Mouse (Mus musculus) gastrocnemius, postnatal 4 days (tissue): ENCODE measurements around the gene Card6. TPM values are rescaled to one million over a fixed set of nuclear protein-coding genes. Genes with fewer than 3 reads are reported as not detected.
"Not testable (repeated sequence)": the region's sequence is repeated elsewhere in the genome, so short reads cannot be mapped to it uniquely, and the experiment has no call there.

Experiments used
- DNase-seq, 2 experiments: peaks; one replicate each; pipeline ENCODE4 v3.0.0; 2021 to 2022; ENCODE audit warnings: low spot score in 2 of 2, mixed read lengths in 2 of 2
- total RNA-seq, 2 experiments: library from RNA; stranded (reverse); gene quantifications; 2 replicates each; pipeline ENCODE4 v1.2.3; 2021

Card6 gene
- total RNA-seq, 2 experiments from 2014 or later, result 2.7 to 3.1 TPM

DNA sequence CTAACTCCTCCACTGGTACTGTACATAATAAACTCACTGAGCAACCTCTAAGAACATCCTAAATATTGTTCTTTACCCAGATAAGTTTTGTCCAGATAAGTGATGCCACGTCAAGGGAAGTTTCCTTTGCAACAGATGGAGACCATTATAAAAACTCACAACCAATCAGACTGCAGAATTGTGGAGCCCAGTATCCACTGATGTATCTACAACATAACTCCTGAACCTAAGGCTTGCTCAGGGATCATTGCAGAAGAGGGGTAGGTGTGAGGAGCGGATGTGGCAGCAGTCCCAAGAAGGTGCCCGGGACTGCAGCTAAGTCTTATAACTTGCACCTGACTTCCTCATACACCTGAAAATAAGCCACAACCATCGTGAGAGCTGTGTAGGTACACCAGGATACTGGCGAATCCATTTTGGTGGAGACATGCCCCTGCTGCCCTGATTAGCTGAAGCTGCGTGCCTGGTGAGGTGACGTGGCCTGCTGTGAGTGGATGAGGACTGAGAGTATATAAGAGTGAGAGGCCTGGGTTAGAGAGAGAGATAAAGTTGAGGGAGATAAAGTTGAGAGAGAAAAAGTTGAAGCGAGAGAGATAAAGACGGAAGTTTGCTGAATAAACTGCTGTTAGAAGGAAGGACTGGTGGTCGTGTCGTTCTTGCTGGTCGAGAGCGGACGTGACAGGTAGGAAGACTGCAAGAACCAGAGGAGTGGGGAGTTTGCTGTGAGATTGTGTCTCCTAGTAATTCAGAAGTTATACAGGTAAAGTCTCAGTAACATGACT is 22.7 kb upstream of the Card6 start:
- not testable (repeated sequence) for DNase-seq

DNA sequence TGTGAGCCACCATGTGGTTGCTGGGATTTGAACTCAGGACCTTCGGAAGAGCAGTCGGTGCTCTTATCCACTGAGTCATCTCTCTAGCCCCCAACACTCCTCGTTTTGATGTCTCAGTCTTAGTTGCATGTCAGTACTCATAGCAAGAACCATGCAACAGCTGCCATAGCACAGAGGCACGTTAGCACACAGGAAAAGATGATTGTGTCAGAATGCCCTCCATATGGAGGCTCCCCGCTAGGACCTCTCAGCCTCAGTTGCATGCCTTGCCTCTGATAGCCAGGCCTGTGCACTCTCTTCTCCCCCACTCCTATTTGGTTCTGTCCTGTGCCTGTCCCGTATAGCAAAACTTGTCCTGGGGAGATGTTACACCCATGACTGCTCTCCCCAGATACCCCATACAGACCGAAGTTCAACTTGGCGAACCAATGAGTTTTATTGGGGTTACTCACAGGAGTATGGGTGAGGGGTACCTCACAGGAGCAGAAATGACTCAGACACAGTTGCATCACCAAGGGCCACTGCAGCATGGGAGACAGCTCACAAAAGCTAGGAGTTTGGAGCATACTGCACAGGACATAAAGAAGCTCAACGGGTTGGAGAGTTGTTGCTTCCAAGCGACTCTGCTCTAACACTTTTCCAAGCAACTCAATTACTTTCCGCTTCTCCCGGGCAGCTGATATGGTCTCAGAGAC is 20.9 kb upstream of the Card6 start:
- DNase-seq, result no peak

DNA sequence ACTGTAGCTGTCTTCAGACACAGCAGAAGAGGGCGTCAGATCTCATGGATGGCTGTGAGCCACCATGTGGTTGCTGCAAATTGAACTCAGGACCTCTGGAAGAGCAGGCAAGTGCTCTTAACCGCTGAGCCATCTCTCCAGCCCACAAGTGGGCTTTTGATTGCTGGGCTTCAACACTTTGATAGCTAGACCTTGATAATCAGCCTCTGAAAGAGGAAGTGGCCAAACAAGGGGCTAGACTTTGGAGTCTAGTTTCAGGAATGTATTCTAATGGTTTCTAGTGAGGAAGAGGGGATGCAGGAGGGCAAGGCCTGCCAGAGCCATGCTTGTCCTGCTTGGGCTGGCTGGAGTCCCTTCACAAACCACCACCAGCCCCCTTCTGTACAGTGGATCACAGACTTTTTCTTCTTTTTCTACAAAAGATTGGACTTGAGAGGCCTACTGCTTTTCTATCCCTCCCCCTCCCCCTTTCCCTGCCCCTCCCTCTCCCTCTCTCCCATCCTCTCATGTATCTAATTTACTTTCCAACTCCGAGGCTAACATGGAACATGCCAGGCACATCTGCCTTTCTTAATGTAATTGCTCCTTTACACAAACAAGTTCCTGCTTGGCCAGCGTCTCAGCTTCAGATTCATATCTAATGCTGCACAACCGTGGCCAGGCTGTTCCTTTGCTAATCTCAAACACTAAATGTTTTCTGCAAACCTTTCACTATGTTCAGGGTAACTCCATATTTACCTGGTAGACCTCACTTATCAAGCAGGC is 20.0 kb upstream of the Card6 start:
- DNase-seq, result no peak

DNA sequence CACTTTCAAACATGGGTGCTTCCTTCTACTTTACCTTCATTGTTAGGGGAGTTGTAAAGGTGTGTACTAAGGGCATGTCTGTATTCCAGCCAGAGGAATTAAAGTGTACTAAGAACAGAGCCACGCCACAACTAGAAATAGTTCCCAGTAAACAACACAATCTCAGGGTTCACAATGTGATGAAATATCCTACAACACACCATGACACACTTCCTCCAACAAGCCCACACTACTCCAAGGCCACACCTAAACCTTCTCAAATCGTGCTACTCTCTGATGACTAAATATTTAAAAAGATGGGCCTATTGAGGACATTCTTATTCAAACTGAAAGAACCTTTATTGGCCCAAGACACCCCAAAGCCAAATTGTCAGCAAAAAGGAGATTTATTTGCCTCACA is 19.1 kb upstream of the Card6 start:
- no peak for DNase-seq

DNA sequence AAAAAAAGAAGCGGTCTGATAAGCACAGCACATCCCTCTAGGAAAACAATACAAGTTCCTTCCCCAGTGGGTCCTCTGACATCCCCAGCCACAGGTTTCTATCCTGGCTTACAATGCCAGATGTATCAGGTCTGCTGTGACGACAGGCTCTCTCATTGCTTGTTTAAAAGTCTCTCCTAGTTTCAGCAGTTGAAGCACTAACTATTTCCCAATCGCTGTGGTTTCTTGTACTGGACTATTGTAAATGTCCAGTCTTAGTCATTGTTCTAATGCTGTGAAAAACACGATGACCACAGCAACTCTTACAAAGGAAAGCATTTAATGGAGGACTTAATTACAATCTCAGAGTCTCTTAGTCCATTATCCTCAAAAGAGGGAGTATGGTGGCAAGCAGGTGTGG is 18.1 kb upstream of the Card6 start:
- DNase-seq, result no peak

DNA sequence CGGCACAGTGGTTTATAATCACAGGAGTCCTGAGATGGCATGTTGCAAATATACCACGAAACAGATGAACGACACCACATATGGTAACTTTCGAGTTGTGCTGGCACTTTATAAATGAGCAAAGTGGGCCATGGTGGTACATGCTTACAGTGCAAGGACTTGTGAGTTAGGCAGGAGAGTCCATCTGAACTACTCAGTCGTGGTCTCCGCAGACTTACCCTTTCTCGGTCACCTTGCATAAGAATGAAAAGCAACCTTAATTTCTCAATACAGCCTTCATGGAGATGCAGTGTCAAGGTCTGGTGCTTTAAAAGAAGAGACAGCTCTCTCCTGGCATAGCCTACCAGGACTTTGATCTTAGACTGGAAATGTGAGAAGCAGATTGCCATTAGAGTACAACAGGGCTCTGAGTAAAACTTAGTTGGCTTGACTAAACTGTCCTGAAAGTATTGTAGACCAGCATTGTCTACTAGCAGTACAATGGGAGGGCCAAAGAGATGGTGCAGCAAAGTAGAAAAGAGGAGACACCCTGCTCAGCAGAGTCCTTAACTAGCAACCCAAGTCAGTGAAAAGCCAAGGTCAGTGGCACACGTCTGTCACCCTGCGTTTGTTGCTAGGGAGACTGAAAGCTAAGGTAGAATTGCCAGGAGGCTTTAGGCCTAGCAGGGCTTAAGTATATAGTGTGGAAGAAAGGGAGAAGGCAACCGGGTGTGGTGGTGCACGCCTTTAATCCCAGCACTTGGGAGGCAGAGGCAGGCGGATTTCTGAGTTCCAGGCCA is 13.4 kb upstream of the Card6 start:
- DNase-seq, result no peak

DNA sequence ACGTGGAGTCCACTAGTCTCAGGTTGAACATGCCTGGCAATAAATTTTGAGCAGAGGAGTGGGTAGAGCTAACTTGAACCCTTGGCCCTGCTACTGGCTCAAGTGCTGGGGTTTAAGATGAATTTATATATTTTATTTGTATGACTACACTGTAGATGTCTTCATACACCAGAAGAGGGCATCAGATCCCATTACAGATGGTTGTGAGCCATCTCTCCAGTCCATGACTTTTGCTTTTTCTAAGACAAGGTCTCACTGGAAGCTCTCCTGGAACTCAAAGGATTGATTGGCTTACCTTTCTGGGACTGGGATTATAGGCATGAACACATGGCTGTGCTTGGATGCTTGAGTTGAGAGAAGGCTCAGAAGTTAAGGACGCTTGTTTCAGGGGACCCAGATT is 11.4 kb upstream of the Card6 start:
- DNase-seq, result no peak

DNA sequence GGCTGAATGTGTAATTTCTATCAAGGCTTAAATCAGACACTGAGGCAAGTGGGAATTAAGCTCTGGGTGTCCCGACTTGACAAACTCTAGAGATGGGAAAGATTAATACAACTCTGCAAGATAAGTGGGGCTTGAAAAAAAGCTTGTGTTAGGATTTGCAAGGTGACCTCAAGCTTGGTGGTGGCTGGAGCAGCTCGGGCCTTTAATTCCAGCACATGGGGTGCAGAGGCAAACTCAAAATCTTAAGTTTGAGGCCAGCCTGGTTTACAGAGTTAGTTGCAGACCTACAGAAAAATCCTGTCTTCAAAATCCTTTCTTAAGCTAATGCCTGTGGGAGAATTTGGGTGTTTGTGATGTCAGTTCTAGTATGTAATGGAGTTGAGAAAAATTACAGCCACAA is 10.9 kb upstream of the Card6 start:
- no peak for DNase-seq

DNA sequence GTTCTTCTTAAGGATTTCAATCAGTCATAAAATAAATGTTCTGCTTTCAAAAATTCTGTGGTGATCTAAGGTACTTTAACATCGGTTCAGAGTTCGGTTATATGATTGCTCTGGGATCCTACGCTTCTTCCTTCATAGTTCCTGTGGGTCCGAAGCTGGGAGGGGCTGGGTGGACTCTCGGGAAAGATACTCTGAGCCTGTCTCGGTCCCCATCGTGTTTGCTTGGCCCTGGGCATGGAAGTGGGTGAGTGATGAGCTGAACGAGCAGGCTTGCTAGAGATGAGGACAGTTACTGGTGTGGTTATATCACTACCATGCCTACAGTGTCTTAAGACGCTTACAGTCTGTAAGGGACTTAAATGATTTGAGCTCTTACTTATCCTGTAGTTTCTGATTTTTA is 10.3 kb upstream of the Card6 start:
- DNase-seq, result no peak

DNA sequence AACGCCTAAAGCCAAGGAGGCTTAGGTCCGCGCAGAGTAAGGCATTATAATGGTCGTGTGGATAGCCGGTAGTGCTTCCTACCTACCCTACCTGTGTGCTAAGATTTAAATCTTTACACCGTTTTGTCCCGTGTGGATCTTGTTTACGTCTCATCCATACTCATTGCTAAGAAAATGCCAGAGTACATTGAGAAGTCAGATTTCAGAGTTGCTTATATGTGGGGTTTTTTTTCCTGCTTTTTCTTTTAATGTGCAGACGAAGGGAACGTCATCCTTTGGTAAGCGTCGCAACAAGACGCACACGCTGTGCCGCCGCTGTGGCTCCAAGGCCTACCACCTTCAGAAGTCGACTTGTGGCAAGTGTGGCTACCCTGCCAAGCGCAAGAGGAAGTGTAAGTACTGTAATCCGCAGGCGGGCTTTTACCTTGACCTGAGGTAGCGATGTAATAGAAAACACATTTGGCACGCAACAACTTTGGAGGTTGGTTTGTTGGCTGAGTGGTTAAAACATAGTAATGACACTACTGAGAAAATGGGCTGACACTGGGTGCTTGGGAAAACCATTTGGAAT is 8.8 kb upstream of the Card6 start:
- no peak for DNase-seq

DNA sequence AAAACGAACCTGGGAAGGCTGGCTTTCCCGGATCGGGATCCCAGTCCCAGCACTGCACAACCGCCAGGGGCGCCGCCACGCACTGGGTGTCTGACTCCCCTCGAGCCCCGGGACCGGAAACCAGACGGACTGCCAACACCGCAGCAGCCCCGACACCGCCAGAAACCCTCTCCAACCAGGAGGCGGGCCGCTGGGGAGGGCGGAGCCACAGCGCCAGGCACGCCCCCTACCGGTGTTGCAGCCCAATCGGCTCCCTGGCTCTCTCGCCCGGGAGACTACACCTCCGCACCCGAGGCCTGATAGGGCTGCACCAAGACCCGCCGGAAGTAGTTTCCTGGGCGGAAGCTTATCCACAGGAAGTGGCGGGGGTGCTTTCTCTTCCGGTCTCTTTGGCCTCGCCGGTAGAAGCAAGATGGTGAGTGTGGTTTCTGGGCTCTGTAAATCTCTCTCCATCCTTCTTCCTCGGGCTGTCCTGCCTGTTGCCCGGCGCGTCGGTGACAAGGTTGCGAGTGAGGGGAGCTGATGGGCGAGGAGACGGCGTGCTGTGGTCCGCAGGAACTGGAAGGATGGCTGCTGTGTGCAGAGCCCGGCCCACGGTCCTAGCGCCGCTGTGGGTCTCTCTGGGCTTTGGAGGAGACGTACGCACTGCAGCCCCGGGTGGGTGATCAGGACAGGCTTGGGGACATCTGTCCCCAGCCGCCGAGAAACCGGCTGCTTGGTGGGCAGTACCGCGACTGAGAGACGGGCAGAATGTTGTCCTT is 8.1 kb upstream of the Card6 start, which contains the start of gene Rpl37:
Gene Rpl37 (plus strand): TSS at position 376 of the 761 bp plus-strand sequence.
- peak; percentile 99 for DNase-seq

DNA sequence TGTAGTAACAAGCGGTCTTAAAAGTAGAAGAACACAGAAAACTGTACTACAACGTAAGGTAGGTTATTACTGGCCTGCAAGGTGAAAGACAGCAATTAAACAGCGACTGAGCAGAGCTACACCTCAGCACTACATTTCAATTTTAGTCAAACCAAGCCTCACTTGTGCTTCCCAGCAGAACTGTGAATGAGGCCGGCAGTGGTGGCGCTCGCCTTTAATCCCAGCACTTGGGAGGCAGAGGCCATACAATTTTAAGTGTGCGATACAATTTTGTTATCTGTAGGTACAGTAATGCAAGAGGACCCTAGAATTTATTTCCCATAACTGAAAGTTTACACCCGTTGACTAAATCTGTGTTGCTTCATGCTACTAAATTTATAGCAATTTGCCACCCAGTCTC is 6.8 kb upstream of the Card6 start:
- no peak for DNase-seq

DNA sequence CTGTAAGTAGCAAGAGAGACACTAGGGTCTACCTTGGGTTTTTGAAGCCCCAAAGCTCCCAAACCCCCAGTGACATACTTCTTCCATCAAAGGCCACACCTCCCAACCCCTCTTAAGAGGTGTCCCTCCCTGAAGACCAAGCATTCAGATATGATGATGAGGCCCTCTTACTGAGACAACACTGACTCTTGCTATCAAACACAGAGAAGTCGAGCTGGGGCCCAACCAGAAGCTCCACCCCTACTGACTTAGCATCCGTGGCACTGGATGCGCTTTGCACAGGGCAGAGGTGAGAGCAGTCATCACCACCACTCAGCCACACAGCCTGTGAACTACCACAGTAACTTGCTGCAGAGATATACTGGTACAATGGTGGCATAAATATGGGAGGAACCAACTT is 4.3 kb upstream of the Card6 start:
- no peak for DNase-seq

DNA sequence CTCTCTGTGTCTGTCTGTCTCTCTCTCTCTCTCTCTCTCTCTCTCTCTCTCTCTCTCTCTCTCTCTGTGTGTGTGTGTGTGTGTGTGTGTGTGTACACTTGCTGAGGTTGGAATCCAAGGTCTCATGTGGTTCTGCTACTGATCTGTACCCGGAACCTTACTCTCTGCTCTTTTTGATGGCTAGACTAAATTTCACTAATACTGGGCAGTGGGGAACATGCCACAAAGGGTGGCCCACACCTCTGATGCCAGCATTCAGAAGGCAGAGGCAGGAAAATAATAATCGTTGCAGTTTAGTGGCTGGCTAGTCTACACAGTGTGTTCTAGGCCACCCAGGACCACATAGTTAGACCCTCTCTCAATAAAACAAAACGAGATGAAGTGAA is 309 bp upstream of the Card6 start:
- no peak for DNase-seq

DNA sequence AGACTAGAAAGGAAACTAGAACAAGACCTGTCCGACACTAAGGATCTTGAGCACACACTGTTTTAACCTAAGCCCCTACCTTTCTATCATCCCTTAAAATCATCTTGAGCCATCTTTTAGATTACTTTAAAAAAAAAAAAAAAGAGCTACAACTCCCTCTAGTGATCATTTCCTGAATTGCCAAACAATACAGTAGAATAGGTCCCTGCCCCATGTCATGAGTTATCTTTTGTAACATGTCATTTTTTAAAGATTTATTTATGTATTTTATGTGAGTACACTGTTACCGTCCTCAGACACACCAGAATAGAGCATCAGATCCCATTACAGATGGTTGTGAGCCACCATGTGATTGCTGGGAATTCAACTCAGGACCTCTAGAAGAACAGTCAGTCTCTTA is 2.0 kb downstream of the Card6 start:
- DNase-seq, result no peak

DNA sequence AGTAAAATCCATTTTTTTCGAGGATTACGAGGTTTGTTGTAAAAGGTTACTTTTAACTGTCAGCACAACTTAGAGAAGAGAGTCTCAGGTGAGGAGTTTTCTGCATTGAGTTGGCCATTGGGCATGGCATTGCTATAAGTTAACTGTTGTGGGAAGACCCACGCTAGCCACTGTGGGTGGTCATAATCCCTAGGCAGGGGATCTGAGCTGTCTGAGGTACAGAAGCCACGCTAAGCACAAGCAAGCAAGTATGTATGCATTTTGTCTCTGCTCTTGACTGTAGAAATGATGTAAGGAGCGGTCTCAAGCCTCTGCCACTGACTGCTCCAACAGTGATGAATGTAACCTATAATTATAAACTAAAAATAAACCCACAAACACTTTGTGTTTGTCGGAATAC is 2.4 kb downstream of the Card6 start:
- DNase-seq, result no peak

DNA sequence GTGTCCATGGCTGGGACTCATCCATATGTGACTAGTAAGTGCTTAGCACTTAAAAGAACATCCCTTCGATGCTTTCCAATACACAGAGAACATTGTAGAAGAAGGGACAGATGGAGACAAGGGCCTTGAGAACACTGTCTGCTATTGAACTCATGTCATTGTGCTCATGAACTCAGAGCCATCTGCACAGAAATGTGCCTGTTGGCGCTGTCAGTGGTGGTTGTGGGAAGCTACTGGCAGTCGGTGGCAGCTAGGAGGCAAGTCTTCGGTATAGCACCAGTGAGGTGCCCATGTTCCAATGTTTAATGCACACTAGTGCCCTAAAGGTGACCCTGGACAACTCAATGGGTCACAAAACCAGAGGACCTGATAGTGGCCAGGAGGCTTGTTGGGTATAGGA is 6.0 kb downstream of the Card6 start:
- DNase-seq, result no peak

DNA sequence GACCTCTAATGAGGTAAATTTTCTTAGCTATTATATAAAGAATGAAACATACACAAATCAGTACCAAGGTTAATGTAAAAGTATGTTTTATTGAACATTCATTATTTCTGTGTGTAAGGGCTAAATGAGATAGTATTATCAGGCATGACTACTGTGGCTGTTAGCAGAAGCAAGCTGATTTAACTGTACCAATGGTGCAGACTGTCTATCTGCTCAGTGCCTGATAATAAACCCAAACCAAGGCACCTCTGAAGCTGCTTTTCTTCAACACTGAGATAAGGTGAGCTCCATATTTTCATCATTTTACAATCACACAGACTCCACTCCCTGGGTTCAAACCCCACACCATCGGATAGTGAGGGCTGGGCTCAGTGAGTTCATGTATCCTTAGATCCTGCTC is 11.0 kb downstream of the Card6 start:
- no peak for DNase-seq

DNA sequence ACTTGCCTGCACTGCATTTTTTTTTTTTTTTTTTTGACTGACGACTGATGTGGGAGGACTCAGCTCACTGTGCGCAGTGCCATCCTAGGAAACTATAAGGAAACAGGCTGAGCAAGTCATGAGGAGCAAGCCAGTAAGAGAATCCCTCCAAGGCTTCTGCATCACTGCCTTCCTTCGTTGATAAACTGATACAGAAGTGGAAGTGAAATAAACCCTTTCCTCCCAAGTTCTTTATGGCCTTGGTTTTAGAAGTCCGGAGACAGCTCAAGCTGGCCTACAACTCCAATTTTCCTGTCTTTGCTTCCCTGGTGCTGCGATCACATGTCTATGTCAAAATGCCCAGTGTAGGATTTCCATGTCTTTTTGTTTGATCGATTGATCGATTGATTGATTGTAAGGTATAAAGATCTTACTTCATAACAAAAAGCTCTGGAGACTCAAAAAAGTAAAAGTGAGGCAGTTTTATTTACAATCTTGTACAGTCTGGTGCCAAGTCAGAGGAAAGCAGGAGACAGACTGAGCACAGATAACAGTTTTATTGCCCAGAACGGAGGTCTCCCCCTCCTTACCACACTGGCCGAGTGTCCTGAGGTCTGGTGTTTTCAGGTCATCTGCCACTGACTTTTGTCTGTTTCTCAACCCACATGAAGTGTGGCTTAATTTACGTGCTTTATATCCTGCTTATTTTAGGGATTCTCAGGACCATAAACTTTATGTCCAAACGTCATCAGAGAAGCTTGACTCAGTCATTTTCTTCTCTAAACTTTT is 12.6 kb downstream of the Card6 start:
- DNase-seq, result no peak

DNA sequence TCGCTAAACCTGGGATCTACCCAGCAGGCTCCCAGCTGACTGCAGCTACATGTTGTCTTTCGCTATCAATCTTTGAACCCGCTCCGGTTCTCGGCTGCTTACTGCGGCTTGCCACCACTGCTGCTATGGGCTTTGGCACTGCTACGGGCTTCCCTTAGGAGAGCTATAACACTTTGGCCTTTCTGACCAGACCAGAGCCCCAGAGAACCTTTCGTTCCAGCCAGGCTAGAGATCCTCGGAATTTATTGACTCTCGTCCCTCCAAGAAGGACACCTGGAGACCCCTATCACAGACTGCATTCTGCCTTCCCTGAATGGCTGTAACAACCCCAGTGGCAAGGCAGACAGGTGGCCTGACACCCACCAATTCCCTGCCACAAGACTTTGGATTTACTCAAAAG is 18.2 kb downstream of the Card6 start:
- DNase-seq, result no peak
